Mouse (Mus musculus): ENCODE results near the gene Nus1.

DNA sequence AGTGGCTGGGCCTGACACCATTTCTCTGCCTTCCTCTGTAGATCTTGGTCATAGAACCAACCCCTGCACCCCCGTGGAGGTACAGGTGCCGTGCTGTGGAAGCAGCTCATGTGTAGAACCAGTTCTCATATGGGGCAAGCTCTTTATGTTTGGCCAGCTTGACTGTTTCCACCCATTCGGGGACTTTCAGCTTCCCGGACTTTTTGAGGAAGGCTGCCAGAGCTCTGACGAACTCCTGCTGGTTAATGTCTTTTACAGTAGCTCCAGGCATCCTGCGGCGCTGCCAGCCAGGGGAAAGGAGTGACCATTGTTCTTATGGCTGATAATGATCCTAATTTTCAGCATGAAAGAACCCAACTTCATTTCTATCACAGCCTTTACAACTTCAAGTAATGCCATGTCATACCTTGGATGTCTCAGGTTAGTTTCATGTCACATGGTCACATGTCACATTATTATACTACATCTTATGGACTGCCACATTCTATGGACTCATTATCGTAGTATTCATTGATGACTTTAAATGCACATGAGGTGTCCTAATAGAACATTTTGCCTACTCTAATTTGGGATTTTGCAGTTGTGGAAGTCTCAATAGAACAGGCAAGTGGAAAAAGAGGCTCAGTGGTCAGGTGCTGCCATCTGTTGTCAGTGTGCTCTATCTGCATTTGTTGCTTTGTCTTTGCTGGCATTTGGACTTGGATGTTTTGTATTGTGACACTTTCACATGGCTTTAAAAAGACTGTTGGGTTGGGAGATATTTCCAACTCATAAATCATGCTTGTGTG is 32.3 kb upstream of the Nus1 start:
- TF ChIP-seq CTCF (IDR thresholded peaks at IDR 0.05; ENCODE audit: extremely low read depth, insufficient read depth, insufficient read length, insufficient replicate concordance) (peak; percentile 85; the same call in 1 of the 2 replicates), POLR2A (IDR thresholded peaks at IDR 0.05; ENCODE audit: low read depth, low read length) (no peak)

Data from spleen, adult 2 months (tissue).